Mouse (Mus musculus): ENCODE results near the gene Ccdc97. TPM values are rescaled to one million over a fixed set of nuclear protein-coding genes. Genes with fewer than 3 reads are reported as not detected.
A peak's percentile ranks its signal among the peaks of the same experiment; 100 is the strongest.

The Ccdc97 gene
- polyA plus RNA-seq, 1 experiment = 52.5 TPM

DNA sequence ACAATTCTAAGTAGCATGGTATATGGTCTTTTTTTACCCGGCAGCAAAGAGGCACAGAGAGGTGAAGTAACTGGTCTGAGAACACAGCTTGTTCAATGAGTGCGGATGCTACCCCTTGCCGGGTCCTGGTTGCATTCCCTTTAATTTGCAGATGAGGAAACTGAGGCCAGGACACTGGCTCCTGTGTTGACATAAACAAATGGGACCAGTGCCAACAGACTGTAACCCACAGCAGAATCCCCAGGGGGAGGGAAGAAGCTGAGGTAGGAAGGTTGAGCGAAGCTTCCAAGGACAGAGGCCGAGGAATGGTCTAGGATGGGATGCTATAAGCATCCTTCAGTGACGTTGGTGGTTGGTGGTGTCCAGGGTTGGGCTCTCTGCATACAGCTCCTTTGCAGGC is 43.5 kb downstream of the Ccdc97 start:
- TF ChIP-seq POLR2A (IDR thresholded peaks at IDR 0.05; ENCODE audit: low read depth, low read length) = no peak
- no peak for TF ChIP-seq CTCF (conservative IDR thresholded peaks at IDR 0.05; ENCODE audit: insufficient read depth, insufficient read length, low read depth, low read length)
- no peak overlapping the region for H3K4me3 ChIP-seq (ENCODE audit: insufficient read depth, low read depth, low read length)
- no peak overlapping the region for H3K27ac ChIP-seq (ENCODE audit: insufficient read depth, low read depth, low read length)
- H3K4me1 ChIP-seq (ENCODE audit: control insufficient read depth, insufficient read depth, low read length) = no peaks in the 10 kb centered on the region
- H3K27me3 ChIP-seq (replicated peaks; ENCODE audit: control insufficient read depth, insufficient read depth, low read length) = 0 out of 2 replicates have a peak, but pooled peaks cover 2% of the 10 kb centered on the region
- 52% methylated on average over 6 of the region's 6 CpGs for WGBS
- no peak for DNase-seq
- no peaks in the 10 kb centered on the region for H3K36me3 ChIP-seq (ENCODE audit: control insufficient read depth, insufficient read depth, low read length)

DNA sequence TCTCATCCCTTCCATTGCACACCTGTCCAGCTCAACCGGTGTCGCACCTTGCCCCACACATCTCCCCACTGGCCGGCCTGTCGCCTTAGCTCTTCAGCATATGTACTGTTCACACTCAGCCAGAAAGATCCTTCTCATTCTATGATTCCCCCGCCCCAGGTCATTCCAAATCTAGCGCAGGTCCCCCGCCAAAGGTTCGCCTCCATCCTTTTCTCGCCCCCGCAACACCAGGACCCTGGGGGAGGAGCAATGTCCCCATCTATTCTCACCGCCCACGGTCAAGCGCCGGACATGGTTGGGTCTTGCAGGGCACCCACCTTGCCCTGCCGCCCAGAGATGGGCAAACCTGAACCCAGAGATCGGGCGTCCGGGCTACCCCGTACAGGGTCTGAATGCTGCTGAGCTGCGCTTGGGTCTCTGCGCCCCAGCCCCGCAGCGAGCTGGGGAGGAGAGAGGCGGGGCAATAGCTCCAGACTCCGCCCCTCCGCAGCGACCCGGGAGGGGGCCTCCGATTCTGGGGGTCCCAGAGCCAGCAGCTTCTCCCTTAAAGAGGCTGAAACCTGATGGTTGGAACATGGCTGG is 44.1 kb downstream of the Ccdc97 start, which contains the start of gene Tmem91:
TSS of gene Tmem91 (minus strand) at position 448 of the 582 bp plus-strand sequence.
- WGBS = 3% methylated on average over 29 of the region's 29 CpGs
- H3K27me3 ChIP-seq (replicated peaks; ENCODE audit: control insufficient read depth, insufficient read depth, low read length) = 0 out of 2 replicates have a peak, but pooled peaks cover 2% of the 10 kb centered on the region
- H3K27ac ChIP-seq (ENCODE audit: insufficient read depth, low read depth, low read length) = no peak within 1 kb of the TSS
- H3K36me3 ChIP-seq (ENCODE audit: control insufficient read depth, insufficient read depth, low read length) = no peaks in the 10 kb centered on the region
- no peaks in the 10 kb centered on the region for H3K4me1 ChIP-seq (ENCODE audit: control insufficient read depth, insufficient read depth, low read length)
- TF ChIP-seq CTCF (conservative IDR thresholded peaks at IDR 0.05; ENCODE audit: insufficient read depth, insufficient read length, low read depth, low read length) (no peak), POLR2A (IDR thresholded peaks at IDR 0.05; ENCODE audit: low read depth, low read length) (no peak)
- no peak within 1 kb of the TSS for H3K4me3 ChIP-seq (ENCODE audit: insufficient read depth, low read depth, low read length)
- no peak for DNase-seq

DNA sequence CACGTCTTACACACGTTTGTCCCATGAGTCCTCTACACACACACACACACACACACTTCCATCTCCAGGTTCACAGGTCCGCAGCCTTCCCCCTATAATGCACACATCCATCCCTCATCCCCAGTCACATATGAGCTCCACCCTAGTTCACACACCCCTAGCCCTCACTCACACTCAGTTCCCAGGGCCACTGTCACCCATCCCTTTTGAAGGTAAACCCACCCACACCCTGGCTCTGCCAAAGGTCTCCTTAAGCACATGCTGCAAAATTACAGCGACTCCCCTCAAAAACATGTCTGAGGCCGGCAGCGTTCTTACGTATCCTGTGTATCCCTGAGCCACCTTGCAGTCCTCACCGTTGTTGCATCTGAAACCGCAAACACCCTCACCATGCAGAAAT is 44.6 kb downstream of the Ccdc97 start:
- Histone ChIP-seq H3K36me3 (ENCODE audit: control insufficient read depth, insufficient read depth, low read length) (no peaks in the 10 kb centered on the region), H3K27me3 (replicated peaks; ENCODE audit: control insufficient read depth, insufficient read depth, low read length) (0 out of 2 replicates have a peak, but pooled peaks cover 2% of the 10 kb centered on the region), H3K27ac (ENCODE audit: insufficient read depth, low read depth, low read length) (no peak overlapping the region), H3K4me3 (ENCODE audit: insufficient read depth, low read depth, low read length) (no peak overlapping the region), H3K4me1 (ENCODE audit: control insufficient read depth, insufficient read depth, low read length) (no peaks in the 10 kb centered on the region)
- TF ChIP-seq POLR2A (IDR thresholded peaks at IDR 0.05; ENCODE audit: low read depth, low read length) = no peak
- no peak for TF ChIP-seq CTCF (conservative IDR thresholded peaks at IDR 0.05; ENCODE audit: insufficient read depth, insufficient read length, low read depth, low read length)
- DNase-seq = no peak
- WGBS = 28% methylated on average over 9 of the region's 9 CpGs

GRCm38 (mm10) chr7:25672442-25672841 is 46.4 kb downstream of the Ccdc97 start:
- TF ChIP-seq CTCF (conservative IDR thresholded peaks at IDR 0.05; ENCODE audit: insufficient read depth, insufficient read length, low read depth, low read length) (0 out of 2 replicates have a peak, but pooled peaks have one; percentile 20), POLR2A (IDR thresholded peaks at IDR 0.05; ENCODE audit: low read depth, low read length) (no peak)
- no peak overlapping the region for H3K27ac ChIP-seq (ENCODE audit: insufficient read depth, low read depth, low read length)
- H3K27me3 ChIP-seq (replicated peaks; ENCODE audit: control insufficient read depth, insufficient read depth, low read length) = 0 out of 2 replicates have a peak, but pooled peaks cover 2% of the 10 kb centered on the region
- no peak for DNase-seq
- no peak overlapping the region for H3K4me3 ChIP-seq (ENCODE audit: insufficient read depth, low read depth, low read length)
- no peaks in the 10 kb centered on the region for H3K4me1 ChIP-seq (ENCODE audit: control insufficient read depth, insufficient read depth, low read length)
- H3K36me3 ChIP-seq (ENCODE audit: control insufficient read depth, insufficient read depth, low read length) = no peaks in the 10 kb centered on the region
- WGBS = 52% methylated on average over 4 of the region's 4 CpGs

GRCm38 (mm10) chr7:25671686-25672085 is 47.2 kb downstream of the Ccdc97 start:
- TF ChIP-seq CTCF (conservative IDR thresholded peaks at IDR 0.05; ENCODE audit: insufficient read depth, insufficient read length, low read depth, low read length) = no peak
- no peaks in the 10 kb centered on the region for H3K36me3 ChIP-seq (ENCODE audit: control insufficient read depth, insufficient read depth, low read length)
- no peak overlapping the region for H3K27ac ChIP-seq (ENCODE audit: insufficient read depth, low read depth, low read length)
- no peak overlapping the region for H3K4me3 ChIP-seq (ENCODE audit: insufficient read depth, low read depth, low read length)
- 0 out of 2 replicates have a peak, but pooled peaks cover 2% of the 10 kb centered on the region for H3K27me3 ChIP-seq (replicated peaks; ENCODE audit: control insufficient read depth, insufficient read depth, low read length)
- no peaks in the 10 kb centered on the region for H3K4me1 ChIP-seq (ENCODE audit: control insufficient read depth, insufficient read depth, low read length)
- no peak for DNase-seq
- 84% methylated on average over 2 of the region's 2 CpGs for WGBS

DNA sequence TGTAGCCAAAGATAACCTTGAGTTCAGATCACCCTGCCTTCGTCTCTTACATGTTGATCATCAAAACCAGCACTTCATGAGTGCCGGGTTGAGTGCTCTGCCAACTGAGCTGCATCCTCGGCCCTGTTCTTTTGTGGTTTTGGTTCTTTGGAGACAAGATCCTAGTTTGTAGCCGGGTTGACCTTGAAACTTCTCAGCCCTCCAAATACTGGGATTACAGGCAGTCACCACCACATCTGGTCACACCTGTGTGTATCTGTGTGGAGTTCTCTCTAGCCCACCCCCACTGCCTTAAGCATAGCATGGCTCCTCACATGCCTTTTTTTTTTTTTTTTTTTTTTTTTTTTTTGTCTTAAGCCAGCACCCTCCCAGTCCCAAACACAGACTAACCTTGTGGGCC is 48.8 kb downstream of the Ccdc97 start:
- Histone ChIP-seq H3K4me3 (ENCODE audit: insufficient read depth, low read depth, low read length) (no peak overlapping the region), H3K27me3 (replicated peaks; ENCODE audit: control insufficient read depth, insufficient read depth, low read length) (0 out of 2 replicates have a peak, but pooled peaks cover 2% of the 10 kb centered on the region), H3K4me1 (ENCODE audit: control insufficient read depth, insufficient read depth, low read length) (no peaks in the 10 kb centered on the region), H3K27ac (ENCODE audit: insufficient read depth, low read depth, low read length) (no peak overlapping the region), H3K36me3 (ENCODE audit: control insufficient read depth, insufficient read depth, low read length) (no peaks in the 10 kb centered on the region)
- 95% methylated on average over 4 of the region's 4 CpGs for WGBS
- no peak for DNase-seq
- TF ChIP-seq POLR2A (IDR thresholded peaks at IDR 0.05; ENCODE audit: low read depth, low read length) = no peak
- no peak for TF ChIP-seq CTCF (conservative IDR thresholded peaks at IDR 0.05; ENCODE audit: insufficient read depth, insufficient read length, low read depth, low read length)

DNA sequence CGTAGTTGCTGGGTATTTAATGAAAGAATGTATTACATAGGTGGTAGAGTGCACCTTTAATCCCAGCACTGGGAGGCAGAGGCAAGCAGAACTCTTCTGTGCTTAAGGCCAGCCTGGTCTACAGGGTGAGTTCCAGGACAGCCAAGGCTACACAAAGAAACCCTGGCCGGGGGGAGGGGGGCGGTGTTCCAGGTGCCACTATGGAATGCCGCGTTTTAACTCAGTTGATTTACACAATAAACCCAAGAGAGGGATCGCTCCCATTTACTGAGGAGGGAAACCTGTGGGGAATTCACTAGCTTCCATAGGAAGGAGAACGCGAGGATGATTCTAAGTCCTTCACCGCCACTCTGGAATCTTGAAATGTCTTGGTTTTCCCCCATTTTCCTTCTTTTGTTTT is 49.3 kb downstream of the Ccdc97 start:
- DNase-seq = no peak
- 82% methylated on average over 9 of the region's 9 CpGs for WGBS
- no peak overlapping the region for H3K27ac ChIP-seq (ENCODE audit: insufficient read depth, low read depth, low read length)
- H3K27me3 ChIP-seq (replicated peaks; ENCODE audit: control insufficient read depth, insufficient read depth, low read length) = no peaks in the 10 kb centered on the region
- H3K36me3 ChIP-seq (ENCODE audit: control insufficient read depth, insufficient read depth, low read length) = no peaks in the 10 kb centered on the region
- H3K4me1 ChIP-seq (ENCODE audit: control insufficient read depth, insufficient read depth, low read length) = no peaks in the 10 kb centered on the region
- TF ChIP-seq CTCF (conservative IDR thresholded peaks at IDR 0.05; ENCODE audit: insufficient read depth, insufficient read length, low read depth, low read length) = no peak
- no peak for TF ChIP-seq POLR2A (IDR thresholded peaks at IDR 0.05; ENCODE audit: low read depth, low read length)
- H3K4me3 ChIP-seq (ENCODE audit: insufficient read depth, low read depth, low read length) = no peak overlapping the region
